ENCODE assay signal across 8 mouse cellular contexts in the genomic region with DNA sequence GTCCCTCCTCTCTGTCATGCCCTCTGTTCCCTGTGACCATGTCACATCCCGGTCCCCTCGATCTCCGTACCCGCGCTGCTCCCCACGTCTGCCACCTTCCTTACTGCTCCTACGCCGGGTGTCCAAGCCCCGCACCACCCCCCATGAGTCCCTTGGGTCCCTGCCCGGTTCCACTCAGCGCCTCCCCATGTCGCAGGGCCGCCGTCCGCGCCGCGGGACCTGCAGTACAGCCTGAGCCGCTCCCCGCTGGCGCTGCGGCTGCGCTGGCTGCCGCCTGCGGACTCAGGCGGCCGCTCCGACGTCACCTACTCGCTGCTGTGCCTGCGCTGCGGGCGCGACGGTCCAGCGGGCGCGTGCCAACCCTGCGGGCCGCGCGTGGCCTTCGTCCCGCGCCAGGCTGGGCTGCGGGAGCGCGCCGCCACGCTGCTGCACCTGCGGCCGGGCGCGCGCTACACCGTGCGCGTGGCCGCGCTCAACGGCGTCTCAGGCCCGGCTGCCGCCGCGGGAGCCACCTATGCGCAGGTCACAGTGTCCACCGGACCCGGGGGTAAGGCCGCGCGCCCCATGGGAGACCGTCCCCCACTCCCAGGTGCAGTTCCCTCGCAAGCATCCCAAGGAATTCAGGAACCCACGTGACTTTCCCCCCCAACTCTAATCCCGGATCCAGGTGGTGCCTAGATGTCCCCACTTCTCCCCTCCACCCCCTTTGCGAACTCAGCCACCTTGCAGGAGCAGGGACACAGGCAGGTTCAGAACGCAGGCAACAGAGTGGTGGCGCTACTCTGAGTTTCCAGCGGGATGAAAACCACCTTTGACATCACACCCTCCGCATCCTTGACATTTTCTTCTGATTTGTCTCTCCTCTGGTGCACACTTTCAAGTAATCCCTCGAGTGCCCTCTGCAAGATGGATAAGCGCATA. TPM values are rescaled to one million over a fixed set of nuclear protein-coding genes. Genes with fewer than 3 reads are reported as not detected.
DNase-seq lines count a peak whose midpoint lies in the region; ATAC-seq and TF ChIP-seq lines count a peak whose summit lies in the region.

No protein-coding gene starts in this region.

- no peak overlapping the region for H3K27ac ChIP-seq in kidney, postnatal 0 days
- H3K27ac ChIP-seq in cerebellum, adult 2 months (ENCODE audit: insufficient read depth, low read length), result peak overlapping the region; percentile 45
- no peak overlapping the region for H3K27ac ChIP-seq in limb, embryonic 12.5 days

- H3K27me3 ChIP-seq in kidney, postnatal 0 days (ENCODE audit: insufficient read depth, low read length), result peaks cover 25% of the 10 kb centered on the region
- no peaks in the 10 kb centered on the region for H3K27me3 ChIP-seq in cerebellum, adult 2 months (ENCODE audit: control insufficient read depth, insufficient read depth, low read length)
- peaks cover 97% of the 10 kb centered on the region for H3K27me3 ChIP-seq in limb, embryonic 12.5 days

- no peak for DNase-seq in kidney, postnatal 0 days (ENCODE audit: low spot score)
- DNase-seq in kidney, adult 11 months, result no peak
- peak; percentile 83 to 86 for DNase-seq in cerebellum, adult 2 months
- DNase-seq in retina, postnatal 1 day, result peak; percentile 73
- no peak for DNase-seq in lung, postnatal 36 days

- H3K36me3 ChIP-seq in kidney, postnatal 0 days (ENCODE audit: insufficient read depth, low read length), result no peaks in the 10 kb centered on the region
- no peaks in the 10 kb centered on the region for H3K36me3 ChIP-seq in limb, embryonic 12.5 days

- peak; percentile 48 for TF ChIP-seq POLR2A in cerebellum, adult 2 months (IDR thresholded peaks at IDR 0.05; ENCODE audit: borderline replicate concordance, insufficient read depth, low read length)

- 2% methylated on average over 75 of the region's 83 CpGs for WGBS in kidney, postnatal 0 days
- 1% methylated on average over 83 of the region's 83 CpGs for WGBS in cerebellum, adult 2 months
- WGBS in limb, embryonic 12.5 days, result 2% methylated on average over 83 of the region's 83 CpGs

- H3K9me3 ChIP-seq in kidney, postnatal 0 days (replicated peaks; ENCODE audit: low read length), result no peaks in the 10 kb centered on the region
- no peaks in the 10 kb centered on the region for H3K9me3 ChIP-seq in limb, embryonic 12.5 days

- TF ChIP-seq CTCF in kidney, postnatal 0 days (IDR thresholded peaks at IDR 0.05; ENCODE audit: low read depth), result no peak
- TF ChIP-seq CTCF in cerebellum, adult 2 months (IDR thresholded peaks at IDR 0.05; ENCODE audit: borderline replicate concordance, insufficient read depth, low read depth, low read length), result peak; percentile 20; the same call in 1 of the 2 replicates

- no peaks in the 10 kb centered on the region for H3K4me1 ChIP-seq in kidney, postnatal 0 days (replicated peaks; ENCODE audit: insufficient read depth, low read length)
- H3K4me1 ChIP-seq in cerebellum, adult 2 months (ENCODE audit: control insufficient read depth, insufficient read depth, low read length), result no peaks in the 10 kb centered on the region
- peaks cover 11% of the 10 kb centered on the region for H3K4me1 ChIP-seq in limb, embryonic 12.5 days (replicated peaks)

- peak overlapping the region; percentile 35 for H3K4me3 ChIP-seq in kidney, postnatal 0 days (replicated peaks; ENCODE audit: low read depth, low read length)
- H3K4me3 ChIP-seq in cerebellum, adult 2 months (replicated peaks; ENCODE audit: insufficient read depth, low read depth, low read length), result peak overlapping the region; percentile 81
- peak overlapping the region; percentile 46 for H3K4me3 ChIP-seq in limb, embryonic 12.5 days (replicated peaks)

- 0 out of 2 replicates have a peak, but pooled peaks have one; percentile 36 for ATAC-seq in kidney, postnatal 0 days (replicated peaks; ENCODE audit: low FRiP score, low read depth)
- ATAC-seq in granulocyte monocyte progenitor cell, adult 5-6 weeks (replicated peaks; ENCODE audit: poor library complexity, severe bottlenecking), result 0 out of 2 replicates have a peak, but pooled peaks have one; percentile 14
- no peak for ATAC-seq in limb, embryonic 12.5 days (ENCODE audit: insufficient number of reproducible peaks, insufficient read depth, low FRiP score, low TSS enrichment, low read depth)
- ATAC-seq in monocyte, adult 5-6 weeks (replicated peaks; ENCODE audit: insufficient number of reproducible peaks, low FRiP score, low TSS enrichment, poor library complexity, severe bottlenecking), result no peak

- H3K4me2 ChIP-seq in kidney, postnatal 0 days (ENCODE audit: low read length), result peak overlapping the region; percentile 70
- H3K4me2 ChIP-seq in limb, embryonic 12.5 days, result peak overlapping the region; percentile 72

- no peak overlapping the region for H3K9ac ChIP-seq in kidney, postnatal 0 days (ENCODE audit: low read depth, low read length)
- H3K9ac ChIP-seq in limb, embryonic 12.5 days (replicated peaks), result peak overlapping the region; percentile 47

RNA-seq across cellular contexts. Expression of gene Epha10, which starts 14.1 kb away (rescaled TPM):
- not detected in 2 replicates for polyA plus RNA-seq in kidney, postnatal 0 days (2015; fragmentation: Nextera tagmentation; extraction: Ambion mirVana)
- 22.3 and 29.4 TPM in 2 replicates for polyA plus RNA-seq in cerebellum, adult 2 months (2012; rRNA removed)
- not detected in 2 replicates for total RNA-seq in granulocyte monocyte progenitor cell, adult 5-6 weeks (2014; fragmentation: Nextera tagmentation)
- not detected in 2 replicates for total RNA-seq in granulocyte monocyte progenitor cell, adult 5-6 weeks (2017)
- 0.14 and 0.15 TPM in 2 replicates for polyA plus RNA-seq in limb, embryonic 12.5 days (2016; fragmentation: Nextera tagmentation; extraction: Ambion mirVana)
- not detected in 3 replicates for total RNA-seq in monocyte, adult 5-6 weeks (2017)

RNA-seq across cellular contexts. Expression of gene Maneal, which starts 32.8 kb away (rescaled TPM):
- polyA plus RNA-seq in kidney, postnatal 0 days (2015; fragmentation: Nextera tagmentation; extraction: Ambion mirVana), result 0.34 and 0.36 TPM in 2 replicates
- polyA plus RNA-seq in cerebellum, adult 2 months (2012; rRNA removed), result 71.9 and 72.6 TPM in 2 replicates
- 1.2 TPM in 1 of 2 replicates, not detected in the other for total RNA-seq in granulocyte monocyte progenitor cell, adult 5-6 weeks (2014; fragmentation: Nextera tagmentation)
- not detected in 2 replicates for total RNA-seq in granulocyte monocyte progenitor cell, adult 5-6 weeks (2017)
- 0.71 and 0.77 TPM in 2 replicates for polyA plus RNA-seq in limb, embryonic 12.5 days (2016; fragmentation: Nextera tagmentation; extraction: Ambion mirVana)
- total RNA-seq in monocyte, adult 5-6 weeks (2017), result 0.53 to 0.76 TPM in 2 of 3 replicates, not detected in the other

RNA-seq across cellular contexts. Expression of gene 9930104L06Rik, which starts 42.1 kb away (rescaled TPM):
- 7.4 and 8.3 TPM in 2 replicates for polyA plus RNA-seq in kidney, postnatal 0 days (2015; fragmentation: Nextera tagmentation; extraction: Ambion mirVana)
- 24.0 TPM in 2 replicates for polyA plus RNA-seq in cerebellum, adult 2 months (2012; rRNA removed)
- 6.9 and 14.1 TPM in 2 replicates for total RNA-seq in granulocyte monocyte progenitor cell, adult 5-6 weeks (2014; fragmentation: Nextera tagmentation)
- 6.3 and 10.5 TPM in 2 replicates for total RNA-seq in granulocyte monocyte progenitor cell, adult 5-6 weeks (2017)
- 19.2 and 19.4 TPM in 2 replicates for polyA plus RNA-seq in limb, embryonic 12.5 days (2016; fragmentation: Nextera tagmentation; extraction: Ambion mirVana)
- total RNA-seq in monocyte, adult 5-6 weeks (2017), result 13.3 to 21.1 TPM (median 17.5 TPM) in 3 replicates

RNA-seq across cellular contexts. Expression of gene 1110065P20Rik, which starts 43.8 kb away (rescaled TPM):
- polyA plus RNA-seq in kidney, postnatal 0 days (2015; fragmentation: Nextera tagmentation; extraction: Ambion mirVana), result 65.1 and 80.9 TPM in 2 replicates
- polyA plus RNA-seq in cerebellum, adult 2 months (2012; rRNA removed), result 85.5 and 85.8 TPM in 2 replicates
- total RNA-seq in granulocyte monocyte progenitor cell, adult 5-6 weeks (2014; fragmentation: Nextera tagmentation), result 15.0 and 19.4 TPM in 2 replicates
- 3.1 and 6.7 TPM in 2 replicates for total RNA-seq in granulocyte monocyte progenitor cell, adult 5-6 weeks (2017)
- 59.1 and 63.6 TPM in 2 replicates for polyA plus RNA-seq in limb, embryonic 12.5 days (2016; fragmentation: Nextera tagmentation; extraction: Ambion mirVana)
- 5.5 to 6.7 TPM (median 6.5 TPM) in 3 replicates for total RNA-seq in monocyte, adult 5-6 weeks (2017)

RNA-seq across cellular contexts. Expression of gene Yrdc, which starts 44.3 kb away (rescaled TPM):
- polyA plus RNA-seq in kidney, postnatal 0 days (2015; fragmentation: Nextera tagmentation; extraction: Ambion mirVana), result 35.1 and 39.2 TPM in 2 replicates
- 42.1 and 52.5 TPM in 2 replicates for polyA plus RNA-seq in cerebellum, adult 2 months (2012; rRNA removed)
- total RNA-seq in granulocyte monocyte progenitor cell, adult 5-6 weeks (2014; fragmentation: Nextera tagmentation), result 38.1 and 65.5 TPM in 2 replicates
- total RNA-seq in granulocyte monocyte progenitor cell, adult 5-6 weeks (2017), result 18.7 and 29.1 TPM in 2 replicates
- 41.4 and 44.3 TPM in 2 replicates for polyA plus RNA-seq in limb, embryonic 12.5 days (2016; fragmentation: Nextera tagmentation; extraction: Ambion mirVana)
- 28.9 to 39.6 TPM (median 38.2 TPM) in 3 replicates for total RNA-seq in monocyte, adult 5-6 weeks (2017)

Comparison
In these comparisons a context has a peak if more than half of its experiments do, and no peak if none do; other contexts are left out.
1. ATAC-seq: peak in kidney, postnatal 0 days (single experiment) and granulocyte monocyte progenitor cell, adult 5-6 weeks (single experiment); none in limb, embryonic 12.5 days (single experiment) and monocyte, adult 5-6 weeks (single experiment).
2. DNase-seq: peak in cerebellum, adult 2 months (2 of 2) and retina, postnatal 1 day (single experiment); none in kidney, postnatal 0 days (single experiment), kidney, adult 11 months (single experiment) and lung, postnatal 36 days (single experiment).
3. RNA of gene Epha10, which starts 14.1 kb away (polyA plus RNA-seq): 22.3 to 29.4 TPM in cerebellum, adult 2 months; 0.14 to 0.15 TPM in limb, embryonic 12.5 days and not detected in kidney, postnatal 0 days; every median in the first group is over 10 times any median in the second.
4. RNA of gene Maneal, which starts 32.8 kb away (polyA plus RNA-seq): 71.9 to 72.6 TPM in cerebellum, adult 2 months; 0.71 to 0.77 TPM in limb, embryonic 12.5 days and 0.34 to 0.36 TPM in kidney, postnatal 0 days; every median in the first group is over 10 times any median in the second.
5. Peak in every context shown above with its lines, with median percentiles within 50 percentile points of each other: H3K4me3 ChIP-seq.